Mouse (Mus musculus): ENCODE data around the gene Ncoa3.

DNA sequence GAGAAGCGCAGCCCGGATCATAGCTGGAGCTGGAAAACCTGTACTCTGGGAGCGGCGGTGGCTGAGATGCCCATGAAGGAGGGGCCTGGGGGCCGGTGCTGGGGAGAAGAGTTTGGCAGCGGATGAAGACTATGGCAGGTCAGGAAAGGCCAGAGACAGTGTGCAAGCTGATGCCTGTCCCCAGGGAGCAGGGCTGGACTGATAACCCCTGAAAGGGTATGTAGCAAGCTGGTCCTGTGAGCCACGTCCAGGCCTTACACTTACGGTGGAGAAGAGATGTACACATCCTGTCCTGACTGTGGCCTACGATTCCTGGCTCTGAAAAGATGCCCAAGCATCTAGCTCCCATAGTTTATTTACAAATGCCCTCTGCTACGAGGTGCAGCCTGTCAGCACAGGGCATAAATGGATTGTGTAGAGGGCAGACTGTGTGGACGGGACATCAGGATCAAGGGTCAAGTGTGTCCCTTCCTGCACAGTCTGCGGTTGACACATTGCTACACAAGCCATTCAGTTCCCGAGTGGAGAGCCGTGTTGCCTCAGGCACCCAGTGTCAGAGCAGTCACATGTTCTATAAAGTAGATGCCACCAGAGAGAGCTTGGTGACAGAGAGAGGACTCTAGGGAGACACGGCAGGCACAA, 106.0 kb downstream of the Ncoa3 start:
- no peak for TF ChIP-seq EP300 (IDR thresholded peaks at IDR 0.05; ENCODE audit: low read depth)
- no peak for TF ChIP-seq CTCF (IDR thresholded peaks at IDR 0.05; ENCODE audit: low read depth)

All from liver, embryonic 14.5 days (tissue).